Mouse (Mus musculus) myocyte (in vitro differentiated cells): ENCODE measurements around the gene Olfr149. TPM values are rescaled to one million over a fixed set of nuclear protein-coding genes. Genes with fewer than 3 reads are reported as not detected.

Experiments used
- H3K27me3 ChIP-seq: one replicate; pipeline ENCODE4 v1.6.1; 2011; ENCODE audit not compliant: control insufficient read depth, insufficient read depth, insufficient read length
- H3K36me3 ChIP-seq: one replicate; pipeline ENCODE4 v1.6.1; 2011; ENCODE audit not compliant: control insufficient read depth, insufficient read depth
- H3K4me2 ChIP-seq: one replicate; pipeline ENCODE4 v1.6.1; 2011; ENCODE audit warnings: low read depth, control low read depth
- H3K4me3 ChIP-seq: one replicate; pipeline ENCODE4 v1.5.1; 2011; ENCODE audit warnings: mild to moderate bottlenecking, control low read depth, moderate library complexity
- H3K79me2 ChIP-seq: one replicate; pipeline ENCODE4 v1.6.1; 2011; ENCODE audit not compliant: control insufficient read depth, insufficient read depth
- H3ac ChIP-seq: one replicate; pipeline ENCODE4 v1.6.1; 2011; ENCODE audit not compliant: control insufficient read depth, insufficient read length
- CEBPB ChIP-seq: IDR thresholded peaks from 2 replicates; pipeline ENCODE4 v1.6.1; 2011; ENCODE audit warnings: mild to moderate bottlenecking, moderate library complexity; ENCODE audit not compliant: poor library complexity, insufficient read depth, severe bottlenecking
- E2F4 ChIP-seq: IDR thresholded peaks from one replicate; pipeline ENCODE4 v1.6.1; 2011; ENCODE audit warnings: mild to moderate bottlenecking, control low read depth, moderate library complexity; ENCODE audit not compliant: insufficient read depth
- MAX ChIP-seq: IDR thresholded peaks from one replicate; pipeline ENCODE4 v1.6.1; 2011; ENCODE audit warnings: low read depth, mild to moderate bottlenecking, control low read depth
- MYOD1 ChIP-seq, 3 experiments: IDR thresholded peaks; one replicate each; pipeline ENCODE4 v1.6.1; 2011; ENCODE audit warnings: control low read depth in 2 of 3, low read depth in 2 of 3, mild to moderate bottlenecking in 2 of 3, moderate library complexity in 1 of 3; ENCODE audit not compliant: insufficient read length in 2 of 3, control insufficient read depth in 1 of 3
- MYOG ChIP-seq, 3 experiments: IDR thresholded peaks; one replicate each; pipeline ENCODE4 v1.6.1; 2011; ENCODE audit warnings: control low read depth in 2 of 3, low read depth in 2 of 3, mild to moderate bottlenecking in 2 of 3; ENCODE audit not compliant: insufficient read length in 2 of 3, control insufficient read depth in 1 of 3, insufficient read depth in 1 of 3
- POLR2A ChIP-seq: IDR thresholded peaks from one replicate; pipeline ENCODE4 v1.6.1; 2011; ENCODE audit warnings: low read depth, mild to moderate bottlenecking, control low read depth, moderate library complexity; ENCODE audit not compliant: insufficient read length
- POLR2AphosphoS2 ChIP-seq: IDR thresholded peaks from one replicate; pipeline ENCODE4 v1.6.1; 2011; ENCODE audit warnings: low read depth, control low read depth; ENCODE audit not compliant: insufficient read length
- REST ChIP-seq: IDR thresholded peaks from one replicate; pipeline ENCODE4 v1.6.1; 2011; ENCODE audit warnings: mild to moderate bottlenecking, control low read depth, moderate library complexity; ENCODE audit not compliant: insufficient read depth, insufficient read length
- SRF ChIP-seq: IDR thresholded peaks from one replicate; pipeline ENCODE4 v1.6.1; 2011; ENCODE audit warnings: low read depth; ENCODE audit not compliant: control insufficient read depth, insufficient read length
- TCF12 ChIP-seq: IDR thresholded peaks from one replicate; pipeline ENCODE4 v1.6.1; 2011; ENCODE audit warnings: mild to moderate bottlenecking, control low read depth; ENCODE audit not compliant: poor library complexity, insufficient read depth, severe bottlenecking
- TCF3 ChIP-seq: IDR thresholded peaks from one replicate; pipeline ENCODE4 v1.6.1; 2011; ENCODE audit warnings: low read depth, control low read depth; ENCODE audit not compliant: insufficient read length
- USF1 ChIP-seq: IDR thresholded peaks from one replicate; pipeline ENCODE4 v1.6.1; 2011; ENCODE audit warnings: low read depth, mild to moderate bottlenecking, control low read depth, moderate library complexity
- polyA plus RNA-seq: library from polyadenylated mRNA; unstranded; fragments of >200 nt; fragmentation: generic; extraction: Trizol; gene quantifications from one replicate; pipeline ENCODE4 v1.2.1, GENCODE M21; 2012; ENCODE audit warnings: missing spikeins

Olfr149 gene
- 0.02 TPM for polyA plus RNA-seq

DNA sequence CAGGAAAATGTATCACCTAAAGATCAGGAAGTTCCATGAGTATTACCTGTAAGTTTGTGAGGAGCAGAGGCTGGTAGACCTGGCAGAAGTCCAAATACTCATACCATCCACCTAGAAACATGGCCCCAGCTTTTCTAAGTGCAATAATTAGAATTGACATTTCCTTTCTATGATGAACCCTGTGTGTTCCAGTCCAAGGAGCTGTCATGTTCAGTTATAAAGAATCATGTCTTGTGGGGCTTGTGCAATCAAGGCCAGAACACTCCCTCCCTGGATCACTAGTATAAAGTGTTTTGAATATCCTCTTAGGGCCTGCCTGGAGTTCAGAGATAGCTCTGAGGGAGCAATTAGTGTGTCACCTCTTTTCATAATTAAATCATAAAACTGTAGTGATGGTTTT is at the start of gene Olfr149:
Olfr149 (minus strand) TSS at position 101 of the 400 bp plus-strand sequence.
- Histone ChIP-seq H3K79me2 (no peaks in the 10 kb centered on the region), H3K4me2 (no peak within 1 kb of the TSS), H3K27me3 (no peaks in the 10 kb centered on the region), H3ac (no peak within 1 kb of the TSS), H3K4me3 (no peak within 1 kb of the TSS), H3K36me3 (no peaks in the 10 kb centered on the region)
- TF ChIP-seq USF1 (no peak), SRF (no peak), REST (no peak), POLR2A (no peak)

DNA sequence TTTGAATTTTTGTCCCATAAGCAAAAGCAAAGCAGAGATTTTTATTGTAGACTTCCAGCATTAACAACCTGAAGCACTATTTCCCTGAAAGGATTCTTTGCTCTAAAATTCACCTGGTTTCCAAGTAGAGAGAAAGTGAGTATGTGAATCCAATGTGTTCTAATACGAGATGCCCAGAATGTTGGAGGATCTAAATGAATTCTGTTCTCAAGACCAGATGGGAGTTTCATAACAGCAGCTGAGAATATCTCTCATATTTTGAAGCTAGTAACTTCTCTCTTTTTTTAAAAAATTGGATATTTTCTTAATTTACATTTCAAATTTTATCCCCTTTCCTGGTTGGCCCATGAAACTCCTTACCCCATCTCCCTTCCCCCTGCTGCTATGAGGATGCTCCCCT is 39.5 kb upstream of the Olfr149 start:
- no peak overlapping the region for H3K4me3 ChIP-seq
- TF ChIP-seq MYOD1 (IDR thresholded peaks at IDR 0.05; ENCODE audit: control insufficient read depth in 1 of 3, insufficient read length in 2 of 3, low read depth in 2 of 3) (no peak), MYOG (IDR thresholded peaks at IDR 0.05; ENCODE audit: control insufficient read depth in 1 of 3, insufficient read depth in 1 of 3, insufficient read length in 2 of 3, low read depth in 2 of 3) (no peak), CEBPB (no peak), SRF (no peak), TCF12 (no peak), USF1 (no peak), POLR2AphosphoS2 (no peak), TCF3 (no peak), REST (no peak), MAX (no peak), POLR2A (no peak), E2F4 (no peak)
- no peak overlapping the region for H3ac ChIP-seq
- H3K27me3 ChIP-seq, result no peaks in the 10 kb centered on the region
- H3K4me2 ChIP-seq, result no peak overlapping the region
- H3K79me2 ChIP-seq, result no peaks in the 10 kb centered on the region
- H3K36me3 ChIP-seq, result no peaks in the 10 kb centered on the region

GRCm38 (mm10) chr9:39745949-39746348 is 39.0 kb upstream of the Olfr149 start, which contains the start of gene Olfr967:
Olfr967 (plus strand) TSS chr9:39746249.
- H3K27me3 ChIP-seq, result no peaks in the 10 kb centered on the region
- H3K4me3 ChIP-seq, result no peak within 1 kb of the TSS
- no peak within 1 kb of the TSS for H3ac ChIP-seq
- TF ChIP-seq MAX (no peak), REST (no peak), POLR2AphosphoS2 (no peak), SRF (no peak), MYOD1 (IDR thresholded peaks at IDR 0.05; ENCODE audit: control insufficient read depth in 1 of 3, insufficient read length in 2 of 3, low read depth in 2 of 3) (no peak), TCF12 (no peak), CEBPB (no peak), USF1 (no peak), POLR2A (no peak), E2F4 (no peak), TCF3 (no peak), MYOG (IDR thresholded peaks at IDR 0.05; ENCODE audit: control insufficient read depth in 1 of 3, insufficient read depth in 1 of 3, insufficient read length in 2 of 3, low read depth in 2 of 3) (no peak)
- H3K36me3 ChIP-seq, result no peaks in the 10 kb centered on the region
- no peaks in the 10 kb centered on the region for H3K79me2 ChIP-seq
- no peak within 1 kb of the TSS for H3K4me2 ChIP-seq

DNA sequence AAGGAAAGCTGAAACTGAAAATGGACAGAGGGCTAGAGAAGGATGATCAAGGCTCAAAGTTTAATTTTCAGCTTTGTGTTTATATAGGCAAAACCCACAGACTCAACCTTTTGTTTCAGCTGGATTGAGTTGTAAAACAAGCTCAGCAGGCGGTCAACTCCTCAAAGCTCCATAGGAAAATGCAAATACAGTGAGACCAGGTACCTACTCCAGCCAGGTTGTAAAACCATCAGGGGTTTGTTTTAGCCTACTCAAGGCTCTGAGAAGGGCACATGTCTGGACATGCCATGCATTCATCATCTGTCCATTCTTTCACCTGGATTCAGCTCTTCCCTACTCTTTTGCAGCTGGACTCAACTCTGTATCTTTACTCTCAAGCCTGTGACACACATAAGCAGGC is 33.8 kb upstream of the Olfr149 start:
- H3K27me3 ChIP-seq, result no peaks in the 10 kb centered on the region
- TF ChIP-seq CEBPB, result no peak
- no peak for TF ChIP-seq USF1
- no peak for TF ChIP-seq MAX
- TF ChIP-seq TCF12, result no peak
- no peak for TF ChIP-seq POLR2AphosphoS2
- no peak for TF ChIP-seq POLR2A
- no peak for TF ChIP-seq MYOD1 (IDR thresholded peaks at IDR 0.05; ENCODE audit: control insufficient read depth in 1 of 3, insufficient read length in 2 of 3, low read depth in 2 of 3)
- no peak for TF ChIP-seq REST
- no peak for TF ChIP-seq TCF3
- no peak for TF ChIP-seq MYOG (IDR thresholded peaks at IDR 0.05; ENCODE audit: control insufficient read depth in 1 of 3, insufficient read depth in 1 of 3, insufficient read length in 2 of 3, low read depth in 2 of 3)
- no peak for TF ChIP-seq SRF
- TF ChIP-seq E2F4, result no peak
- no peak overlapping the region for H3K4me3 ChIP-seq
- no peaks in the 10 kb centered on the region for H3K36me3 ChIP-seq
- no peak overlapping the region for H3K4me2 ChIP-seq
- no peak overlapping the region for H3ac ChIP-seq
- no peaks in the 10 kb centered on the region for H3K79me2 ChIP-seq

DNA sequence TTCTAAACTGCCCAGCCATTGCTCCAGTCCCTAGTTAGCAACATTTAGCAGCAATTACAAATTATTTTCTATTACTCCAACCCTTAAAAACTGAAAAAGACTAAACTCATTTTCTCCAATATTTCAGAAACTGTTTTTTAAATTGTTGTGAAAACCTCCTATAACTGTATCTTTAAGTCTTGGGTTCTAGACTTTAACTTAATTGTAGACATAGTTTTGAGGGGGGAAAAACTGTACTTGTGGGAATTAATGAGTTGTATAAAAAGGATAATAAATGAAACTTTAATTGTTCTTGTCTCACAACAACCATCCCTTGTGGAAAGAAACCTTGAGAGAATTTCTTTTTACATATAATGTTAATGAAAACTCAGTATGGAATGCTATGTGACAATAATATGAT is 23.8 kb upstream of the Olfr149 start, which contains the start of gene Olfr150:
Olfr150 (plus strand) TSS at position 301 of the 400 bp plus-strand sequence.
- Histone ChIP-seq H3ac (no peak within 1 kb of the TSS), H3K27me3 (no peaks in the 10 kb centered on the region), H3K79me2 (no peaks in the 10 kb centered on the region), H3K4me3 (no peak within 1 kb of the TSS), H3K4me2 (no peak within 1 kb of the TSS), H3K36me3 (no peaks in the 10 kb centered on the region)
- TF ChIP-seq E2F4 (no peak), POLR2A (no peak), MYOG (IDR thresholded peaks at IDR 0.05; ENCODE audit: control insufficient read depth in 1 of 3, insufficient read depth in 1 of 3, insufficient read length in 2 of 3, low read depth in 2 of 3) (no peak), MYOD1 (IDR thresholded peaks at IDR 0.05; ENCODE audit: control insufficient read depth in 1 of 3, insufficient read length in 2 of 3, low read depth in 2 of 3) (no peak), CEBPB (no peak), TCF12 (no peak), POLR2AphosphoS2 (no peak), MAX (no peak), SRF (no peak), USF1 (no peak), TCF3 (no peak), REST (no peak)
